Mouse (Mus musculus) liver, postnatal 0 days (tissue): ENCODE measurements around the gene Cdk14.

Experiments
- CTCF ChIP-seq: sonication (generic); IDR thresholded peaks from 2 replicates; pipeline ENCODE4 v1.5.1; 2016; ENCODE audit warnings: antibody characterized with exemption, low read depth
- EP300 ChIP-seq: IDR thresholded peaks from 2 replicates; pipeline ENCODE4 v1.6.1; 2016; ENCODE audit warnings: antibody characterized with exemption, low read depth, mild to moderate bottlenecking

- no peak for TF ChIP-seq CTCF
- TF ChIP-seq EP300, result no peak
These were observed 47.2 kb downstream of the Cdk14 start for GRCm38 (mm10) chr5:5372936-5373335.
